Mouse (Mus musculus): ENCODE results near the gene Nfam1. TPM values are rescaled to one million over a fixed set of nuclear protein-coding genes. Genes with fewer than 3 reads are reported as not detected.

Nfam1 gene
- polyA plus RNA-seq, 1 experiment from 2014 or later = 10.4 TPM

GRCm38 (mm10) chr15:82960786-82961561, 72.1 kb downstream of the Nfam1 start:
- no peak overlapping the region for H3K4me3 ChIP-seq (ENCODE audit: low read depth, low read length)
- H3K9ac ChIP-seq (replicated peaks) = no peak overlapping the region
- H3K4me2 ChIP-seq (ENCODE audit: low read depth, low read length) = no peak overlapping the region
- H3K4me1 ChIP-seq (ENCODE audit: insufficient read depth) = no peaks in the 10 kb centered on the region; the same call in 1 of the 2 replicates
- 6% methylated on average over 25 of the region's 26 CpGs for WGBS (ENCODE audit: insufficient replicate concordance)
- H3K36me3 ChIP-seq (replicated peaks; ENCODE audit: insufficient read depth, low read length) = no peaks in the 10 kb centered on the region
- DNase-seq (no peak), ATAC-seq (no peak)
- H3K27ac ChIP-seq (ENCODE audit: low read depth) = no peak overlapping the region
- H3K9me3 ChIP-seq (ENCODE audit: low read length) = no peaks in the 10 kb centered on the region
- H3K27me3 ChIP-seq (ENCODE audit: insufficient read depth, low read length) = peaks cover 54% of the 10 kb centered on the region
- TF ChIP-seq CTCF (IDR thresholded peaks at IDR 0.05; ENCODE audit: low read depth) = no peak
- TF ChIP-seq EP300 (IDR thresholded peaks at IDR 0.05; ENCODE audit: low read depth) = no peak

- Histone ChIP-seq H3K4me1 (ENCODE audit: insufficient read depth) (no peaks in the 10 kb centered on the region; the same call in 1 of the 2 replicates), H3K36me3 (replicated peaks; ENCODE audit: insufficient read depth, low read length) (no peaks in the 10 kb centered on the region), H3K4me3 (ENCODE audit: low read depth, low read length) (no peak overlapping the region), H3K9me3 (ENCODE audit: low read length) (no peaks in the 10 kb centered on the region), H3K27me3 (ENCODE audit: insufficient read depth, low read length) (peaks cover 45% of the 10 kb centered on the region), H3K9ac (replicated peaks) (no peak overlapping the region), H3K4me2 (ENCODE audit: low read depth, low read length) (no peak overlapping the region), H3K27ac (ENCODE audit: low read depth) (no peak overlapping the region)
- TF ChIP-seq EP300 (IDR thresholded peaks at IDR 0.05; ENCODE audit: low read depth) = no peak
- TF ChIP-seq CTCF (IDR thresholded peaks at IDR 0.05; ENCODE audit: low read depth) = no peak
- ATAC-seq = no peak
- 40% methylated on average over 12 of the region's 12 CpGs for WGBS (ENCODE audit: insufficient replicate concordance)
- no peak for DNase-seq
Observed at GRCm38 (mm10) chr15:82959151-82959550, 74.0 kb downstream of the Nfam1 start.

- ATAC-seq = no peak
- 14% methylated on average over 16 of the region's 16 CpGs for WGBS (ENCODE audit: insufficient replicate concordance)
- no peak for TF ChIP-seq CTCF (IDR thresholded peaks at IDR 0.05; ENCODE audit: low read depth)
- H3K4me2 ChIP-seq (ENCODE audit: low read depth, low read length) = no peak overlapping the region; the same call in 1 of the 2 replicates
- H3K27ac ChIP-seq (ENCODE audit: low read depth) = no peak overlapping the region
- no peak overlapping the region for H3K4me3 ChIP-seq (ENCODE audit: low read depth, low read length)
- H3K36me3 ChIP-seq (replicated peaks; ENCODE audit: insufficient read depth, low read length) = no peaks in the 10 kb centered on the region
- H3K4me1 ChIP-seq (ENCODE audit: insufficient read depth) = no peaks in the 10 kb centered on the region; the same call in 1 of the 2 replicates
- H3K9ac ChIP-seq (replicated peaks) = no peak overlapping the region
- H3K9me3 ChIP-seq (ENCODE audit: low read length) = no peaks in the 10 kb centered on the region
- no peak for DNase-seq
- peaks cover 42% of the 10 kb centered on the region for H3K27me3 ChIP-seq (ENCODE audit: insufficient read depth, low read length)
Observed at GRCm38 (mm10) chr15:82958253-82958701, 74.8 kb downstream of the Nfam1 start.

GRCm38 (mm10) chr15:82956721-82957120, 76.4 kb downstream of the Nfam1 start:
- no peak for DNase-seq
- TF ChIP-seq CTCF (IDR thresholded peaks at IDR 0.05; ENCODE audit: low read depth) (no peak), EP300 (IDR thresholded peaks at IDR 0.05; ENCODE audit: low read depth) (no peak)
- Histone ChIP-seq H3K27me3 (ENCODE audit: insufficient read depth, low read length) (peaks cover 32% of the 10 kb centered on the region), H3K9me3 (ENCODE audit: low read length) (no peaks in the 10 kb centered on the region), H3K36me3 (replicated peaks; ENCODE audit: insufficient read depth, low read length) (no peaks in the 10 kb centered on the region), H3K4me2 (ENCODE audit: low read depth, low read length) (no peak overlapping the region), H3K4me3 (ENCODE audit: low read depth, low read length) (no peak overlapping the region), H3K9ac (replicated peaks) (no peak overlapping the region), H3K27ac (ENCODE audit: low read depth) (no peak overlapping the region), H3K4me1 (ENCODE audit: insufficient read depth) (no peaks in the 10 kb centered on the region; the same call in 1 of the 2 replicates)
- no peak for ATAC-seq
- WGBS (ENCODE audit: insufficient replicate concordance) = 44% methylated on average over 4 of the region's 4 CpGs

- no peak overlapping the region for H3K4me2 ChIP-seq (ENCODE audit: low read depth, low read length)
- no peaks in the 10 kb centered on the region for H3K36me3 ChIP-seq (replicated peaks; ENCODE audit: insufficient read depth, low read length)
- ATAC-seq = no peak
- no peaks in the 10 kb centered on the region for H3K9me3 ChIP-seq (ENCODE audit: low read length)
- no peak overlapping the region for H3K27ac ChIP-seq (ENCODE audit: low read depth)
- DNase-seq = no peak
- peaks cover 27% of the 10 kb centered on the region for H3K27me3 ChIP-seq (ENCODE audit: insufficient read depth, low read length)
- no peak for TF ChIP-seq EP300 (IDR thresholded peaks at IDR 0.05; ENCODE audit: low read depth)
- no peak for TF ChIP-seq CTCF (IDR thresholded peaks at IDR 0.05; ENCODE audit: low read depth)
- 73% methylated on average over 3 of the region's 3 CpGs for WGBS (ENCODE audit: insufficient replicate concordance)
- H3K4me1 ChIP-seq (ENCODE audit: insufficient read depth) = no peaks in the 10 kb centered on the region; the same call in 1 of the 2 replicates
- H3K4me3 ChIP-seq (ENCODE audit: low read depth, low read length) = no peak overlapping the region
- H3K9ac ChIP-seq (replicated peaks) = no peak overlapping the region
Observed at GRCm38 (mm10) chr15:82956310-82956709, 76.8 kb downstream of the Nfam1 start.

- ATAC-seq = no peak
- H3K4me3 ChIP-seq (ENCODE audit: low read depth, low read length) = no peak overlapping the region
- H3K4me2 ChIP-seq (ENCODE audit: low read depth, low read length) = no peak overlapping the region
- no peaks in the 10 kb centered on the region for H3K36me3 ChIP-seq (replicated peaks; ENCODE audit: insufficient read depth, low read length)
- peaks cover 17% of the 10 kb centered on the region for H3K27me3 ChIP-seq (ENCODE audit: insufficient read depth, low read length)
- H3K27ac ChIP-seq (ENCODE audit: low read depth) = no peak overlapping the region
- DNase-seq = no peak
- no peak for TF ChIP-seq EP300 (IDR thresholded peaks at IDR 0.05; ENCODE audit: low read depth)
- TF ChIP-seq CTCF (IDR thresholded peaks at IDR 0.05; ENCODE audit: low read depth) = no peak
- no peak overlapping the region for H3K9ac ChIP-seq (replicated peaks)
- no peaks in the 10 kb centered on the region for H3K4me1 ChIP-seq (ENCODE audit: insufficient read depth)
- WGBS (ENCODE audit: insufficient replicate concordance) = 73% methylated on average over 8 of the region's 8 CpGs
- no peaks in the 10 kb centered on the region for H3K9me3 ChIP-seq (ENCODE audit: low read length)
Observed at GRCm38 (mm10) chr15:82955286-82955685, 77.8 kb downstream of the Nfam1 start.
